Mouse (Mus musculus): ENCODE measurements around the gene Msi1.

The Msi1 gene

DNA sequence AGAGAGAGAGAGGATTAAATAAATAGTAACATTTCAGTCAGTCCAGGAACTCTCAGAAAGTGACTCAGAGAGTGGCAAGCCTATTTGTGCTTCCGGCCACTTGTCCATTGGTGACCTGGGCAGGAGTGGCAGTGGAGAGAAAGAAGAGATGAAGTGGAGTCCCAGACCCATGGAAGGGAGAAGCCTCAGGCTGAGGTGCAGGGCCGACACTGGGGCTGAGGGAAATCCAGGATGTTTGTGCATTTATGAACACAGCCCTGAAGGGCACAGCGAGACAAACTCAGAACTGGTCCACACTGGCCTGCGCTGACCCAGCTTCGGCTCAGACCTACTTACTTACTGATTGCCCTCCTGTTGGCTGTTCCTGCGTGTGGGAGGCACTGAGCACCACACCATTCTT lies 40.4 kb downstream of the Msi1 start:
- DNase-seq (ENCODE audit: low spot score) = no peak

- no peak for DNase-seq (ENCODE audit: low spot score)
These were observed 41.5 kb downstream of the Msi1 start for GRCm38 (mm10) chr5:115470766-115471531.

DNA sequence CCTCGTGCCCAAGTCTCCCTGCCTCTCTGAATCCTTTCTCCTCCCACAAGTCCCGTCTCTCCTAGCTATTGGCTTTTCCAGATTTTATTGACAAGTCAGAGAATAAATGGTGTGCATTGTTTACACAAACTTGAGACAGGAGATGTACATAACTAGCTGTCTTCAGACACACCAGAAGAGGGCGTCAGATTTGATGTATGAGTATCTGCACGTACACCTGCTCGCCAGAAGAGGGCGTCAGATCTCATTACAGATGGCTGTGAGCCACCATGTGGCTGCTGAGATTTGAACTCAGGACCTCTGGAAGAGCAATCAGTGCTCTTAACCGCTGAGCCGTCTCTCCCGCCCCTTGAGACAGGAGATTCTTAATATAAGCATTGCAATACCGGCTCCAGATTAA lies 43.8 kb downstream of the Msi1 start:
- no peak for DNase-seq (ENCODE audit: low spot score)

DNA sequence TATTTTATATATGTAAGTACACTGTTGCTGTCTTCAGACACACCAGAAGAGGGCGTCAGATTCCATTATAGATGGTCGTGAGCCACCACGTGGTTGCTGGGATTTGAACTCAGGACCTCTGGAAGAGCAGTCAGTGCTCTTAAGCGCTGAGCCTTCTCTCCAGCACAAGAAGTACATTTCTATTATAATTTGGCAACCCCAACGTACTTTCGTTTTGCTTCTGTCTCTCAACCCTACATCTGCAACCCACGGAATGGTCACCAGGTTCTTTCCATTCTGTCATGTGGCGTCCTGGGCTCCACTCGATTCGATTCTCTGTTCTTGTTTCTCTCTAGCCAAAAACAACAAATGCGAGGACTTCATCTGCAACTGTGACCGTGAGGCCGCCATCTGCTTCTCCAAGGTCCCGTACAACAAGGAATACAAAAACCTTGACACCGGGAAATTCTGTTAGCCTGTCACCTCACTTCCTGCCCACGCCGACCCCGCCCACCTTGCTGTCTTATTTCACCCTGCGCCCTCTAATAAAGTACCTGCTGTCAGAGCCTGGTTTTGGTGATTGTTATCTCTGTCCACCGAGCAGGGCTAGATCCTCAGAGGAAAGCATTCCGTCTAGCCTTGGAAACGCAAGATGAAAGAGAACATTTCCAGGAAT lies 44.9 kb downstream of the Msi1 start:
- DNase-seq (ENCODE audit: low spot score) = no peak

DNA sequence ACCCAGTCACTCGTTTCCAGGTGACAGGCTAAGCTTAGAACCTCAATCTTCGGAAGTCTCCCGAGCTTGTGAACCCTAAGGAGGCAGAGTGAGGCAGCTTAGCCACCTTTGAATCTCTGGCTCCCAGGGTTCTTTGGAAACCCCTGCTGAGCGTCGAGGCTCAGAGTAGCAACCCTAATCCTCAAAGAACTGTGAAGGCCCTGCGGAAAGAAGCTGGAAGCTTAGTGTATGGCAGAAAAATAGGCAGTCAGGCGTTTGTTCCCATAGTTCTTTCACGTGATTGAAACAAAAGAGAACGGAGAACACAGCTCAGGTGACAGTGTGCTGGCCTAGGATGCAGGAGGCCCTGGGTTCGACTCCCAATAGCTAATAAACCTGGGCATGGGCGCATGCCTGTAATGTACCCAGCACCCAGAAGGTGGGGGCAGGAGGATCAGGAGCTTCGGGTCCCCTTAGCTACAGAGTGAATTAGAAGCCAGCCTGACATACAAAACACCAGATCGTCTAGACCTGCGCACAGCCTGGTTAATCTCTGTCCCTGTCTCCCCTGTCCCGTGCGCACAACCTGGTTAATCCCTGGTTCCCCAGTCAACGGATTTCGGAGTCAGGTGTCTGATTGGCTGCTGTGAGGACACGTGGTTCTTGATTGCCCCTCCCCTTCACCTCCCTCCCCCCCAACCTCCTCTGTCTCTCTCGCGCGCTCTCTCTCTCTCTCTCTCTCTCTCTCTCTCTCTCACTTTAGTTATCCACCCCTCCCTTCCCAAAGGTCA lies 46.1 kb downstream of the Msi1 start:
- no peak for DNase-seq (ENCODE audit: low spot score)

DNA sequence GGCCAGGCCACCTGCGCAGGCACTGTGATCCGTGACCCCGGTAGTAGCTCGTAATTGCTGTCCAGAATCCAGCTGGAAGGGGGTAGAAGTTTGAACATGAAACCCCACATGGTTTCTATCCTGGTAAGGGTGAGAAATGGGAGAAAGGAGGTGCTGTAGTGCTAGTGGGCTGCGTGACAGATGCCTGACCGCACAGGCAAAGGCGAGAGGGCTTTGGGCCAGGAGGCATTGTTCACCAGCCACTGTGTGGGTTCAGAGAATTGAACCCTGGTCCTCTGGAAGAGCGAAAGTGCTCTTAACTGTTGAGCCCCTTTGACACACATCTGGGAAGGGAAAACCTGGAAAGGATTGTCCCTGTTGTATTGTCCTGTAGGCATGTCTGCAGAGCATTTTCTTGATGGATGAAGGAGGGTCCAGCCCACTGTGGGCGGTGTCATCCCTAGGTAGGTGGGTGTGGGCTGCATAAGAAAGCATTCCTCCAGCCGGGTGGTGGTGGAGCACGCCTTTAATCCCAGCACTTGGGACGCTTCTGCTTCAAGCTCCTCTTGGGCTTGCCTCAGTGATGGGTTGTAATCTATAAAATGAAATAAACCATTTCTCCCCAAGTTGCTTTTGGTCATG lies 46.8 kb downstream of the Msi1 start:
- no peak for DNase-seq (ENCODE audit: low spot score)

DNA sequence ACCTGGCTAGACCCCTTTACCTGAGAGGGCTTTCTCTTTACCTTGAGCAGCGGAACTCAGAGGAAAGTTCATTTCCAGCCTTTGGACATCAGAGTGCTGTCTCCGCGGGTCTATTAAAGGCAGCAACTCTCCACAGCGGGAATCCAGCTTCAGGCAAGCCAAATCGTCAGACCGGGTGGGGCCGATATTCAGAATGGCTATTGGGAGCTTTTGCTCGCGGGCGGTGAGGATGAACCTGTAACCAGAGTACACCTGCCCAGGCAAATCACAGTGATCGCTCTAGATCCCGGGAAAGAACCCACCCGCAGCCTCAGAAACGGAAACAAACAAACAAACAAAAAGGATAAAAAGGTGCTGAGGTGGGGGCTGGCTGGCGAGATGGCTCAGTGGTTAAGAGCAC lies 50.2 kb downstream of the Msi1 start:
- DNase-seq (ENCODE audit: low spot score) = no peak

GRCm38 (mm10) chr5:115480101-115480500 lies 50.7 kb downstream of the Msi1 start:
- DNase-seq (ENCODE audit: low spot score) = no peak

GRCm38 (mm10) chr5:115482390-115483265 lies 53.2 kb downstream of the Msi1 start:
- no peak for DNase-seq (ENCODE audit: low spot score)

DNA sequence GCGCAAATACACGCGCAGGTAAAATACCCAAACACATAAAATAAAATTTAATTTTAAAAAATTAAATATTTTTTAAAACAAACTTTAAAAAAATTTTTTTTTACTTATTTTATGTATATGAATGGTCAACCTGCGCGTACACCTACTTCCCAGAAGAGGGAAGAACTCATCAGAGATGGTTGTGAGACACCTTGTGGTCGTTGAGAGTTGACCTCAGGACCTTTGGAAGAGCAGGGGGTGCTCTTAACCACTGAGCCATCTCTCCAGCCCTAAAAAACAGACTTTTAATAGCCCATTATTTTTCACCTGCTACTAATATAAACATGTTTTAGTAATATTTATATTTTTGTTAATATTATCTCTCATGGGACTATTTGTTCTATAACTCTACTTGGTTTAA lies 54.0 kb downstream of the Msi1 start:
- no peak for DNase-seq (ENCODE audit: low spot score)

DNA sequence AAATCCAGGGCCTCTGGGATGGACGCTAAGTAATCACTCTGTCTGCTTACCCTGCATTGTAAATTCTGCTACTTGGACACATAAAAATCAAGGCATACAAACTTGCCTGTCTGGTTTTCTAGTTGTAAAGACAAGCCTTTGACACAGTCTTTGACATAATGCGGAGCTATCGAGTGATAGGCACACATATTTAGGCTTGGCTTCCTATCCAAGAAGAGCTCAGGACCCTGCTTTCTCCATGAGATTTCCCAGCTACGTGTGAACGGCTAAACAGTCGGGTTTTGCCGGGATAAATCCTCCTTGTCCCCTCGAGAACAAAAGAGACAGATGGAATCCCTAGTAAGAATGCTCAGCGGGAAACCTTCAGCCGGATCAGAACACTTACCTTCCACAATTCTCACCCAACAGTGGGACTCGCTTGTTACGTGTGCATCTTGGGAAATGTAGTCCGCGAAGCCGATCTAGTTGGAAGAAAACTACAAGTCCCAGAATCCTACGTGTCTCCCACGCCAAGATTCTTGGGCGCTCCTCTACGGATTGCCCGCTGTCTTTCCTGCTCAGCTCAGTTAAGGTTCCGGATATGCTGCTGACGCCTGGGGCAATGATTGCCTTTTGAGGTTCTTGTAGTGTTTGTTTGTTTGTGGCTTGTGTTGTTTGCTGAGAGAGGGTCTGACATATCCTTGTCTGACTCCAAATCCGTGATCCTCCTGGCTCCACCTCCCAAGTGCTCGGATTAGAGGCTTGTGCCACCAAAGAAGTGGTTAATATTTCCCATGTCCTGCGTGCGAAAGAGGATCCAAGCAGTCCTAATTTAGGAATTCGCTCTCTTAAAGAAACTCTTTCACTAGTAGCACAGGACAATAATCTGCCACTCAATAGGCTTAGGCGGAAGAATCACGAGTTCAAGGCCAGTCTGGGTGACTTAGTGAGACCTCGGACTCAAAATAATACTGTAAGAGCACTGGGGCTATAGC lies 54.8 kb downstream of the Msi1 start, which contains the start of gene Sirt4:
Gene Sirt4 (minus strand): TSS at position 779 of the 974 bp plus-strand sequence.
- DNase-seq (ENCODE audit: low spot score) = peak; percentile 93

GRCm38 (mm10) chr5:115484996-115485395 lies 55.6 kb downstream of the Msi1 start:
- DNase-seq (ENCODE audit: low spot score) = no peak

- DNase-seq (ENCODE audit: low spot score) = no peak
These were observed 56.2 kb downstream of the Msi1 start for GRCm38 (mm10) chr5:115485489-115486205.

- no peak for DNase-seq (ENCODE audit: low spot score)
These were observed 57.3 kb downstream of the Msi1 start for GRCm38 (mm10) chr5:115486726-115487125.

DNA sequence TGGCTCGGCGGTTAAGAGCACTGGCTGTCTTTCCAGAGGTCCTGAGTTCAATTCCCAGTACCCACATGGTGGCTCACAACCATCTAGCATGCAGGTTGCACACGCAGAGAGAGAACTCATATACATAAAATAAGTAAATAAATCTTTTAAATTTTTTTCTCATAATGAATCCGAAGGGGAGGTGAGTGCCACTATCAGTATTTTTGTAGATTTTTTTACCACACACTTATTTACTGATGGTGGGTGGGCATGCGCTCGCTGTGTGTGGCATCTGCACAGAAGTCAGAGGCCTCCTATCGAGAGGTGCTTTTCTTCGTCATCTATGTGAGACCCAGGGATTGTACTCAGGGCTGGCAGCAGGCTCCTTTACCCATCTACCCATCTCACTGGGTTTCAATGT lies 58.0 kb downstream of the Msi1 start:
- no peak for DNase-seq (ENCODE audit: low spot score)

DNA sequence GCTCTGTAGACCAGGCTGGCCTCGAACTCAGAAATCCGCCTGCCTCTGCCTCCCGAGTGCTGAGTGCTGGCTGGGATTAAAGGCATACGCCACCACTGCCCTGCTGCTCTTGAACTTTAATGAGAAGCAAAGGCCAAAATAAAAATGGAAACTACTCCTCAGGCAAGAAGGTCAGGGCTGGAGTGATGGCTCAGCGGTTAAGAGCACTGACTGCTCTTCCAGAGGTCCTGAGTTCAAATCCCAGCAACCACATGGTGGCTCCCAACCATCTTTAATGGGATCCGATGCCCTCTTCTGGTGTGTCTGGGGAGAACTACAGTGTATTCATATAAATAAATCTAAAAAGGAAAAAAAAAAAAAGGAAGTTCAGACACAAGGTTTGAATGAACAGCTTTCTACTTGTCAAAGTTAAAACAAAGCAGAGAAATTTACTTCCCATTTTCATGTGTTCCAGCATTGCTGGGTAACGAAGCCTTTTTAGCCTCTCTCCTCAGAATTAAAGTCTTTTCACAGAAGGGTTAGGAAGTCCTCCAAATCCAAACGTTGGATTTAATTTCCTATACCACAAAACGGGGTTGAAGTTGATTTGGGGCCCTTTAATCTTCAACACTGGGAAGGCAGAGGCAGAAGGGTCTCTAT lies 58.7 kb downstream of the Msi1 start:
- DNase-seq (ENCODE audit: low spot score) = no peak

DNA sequence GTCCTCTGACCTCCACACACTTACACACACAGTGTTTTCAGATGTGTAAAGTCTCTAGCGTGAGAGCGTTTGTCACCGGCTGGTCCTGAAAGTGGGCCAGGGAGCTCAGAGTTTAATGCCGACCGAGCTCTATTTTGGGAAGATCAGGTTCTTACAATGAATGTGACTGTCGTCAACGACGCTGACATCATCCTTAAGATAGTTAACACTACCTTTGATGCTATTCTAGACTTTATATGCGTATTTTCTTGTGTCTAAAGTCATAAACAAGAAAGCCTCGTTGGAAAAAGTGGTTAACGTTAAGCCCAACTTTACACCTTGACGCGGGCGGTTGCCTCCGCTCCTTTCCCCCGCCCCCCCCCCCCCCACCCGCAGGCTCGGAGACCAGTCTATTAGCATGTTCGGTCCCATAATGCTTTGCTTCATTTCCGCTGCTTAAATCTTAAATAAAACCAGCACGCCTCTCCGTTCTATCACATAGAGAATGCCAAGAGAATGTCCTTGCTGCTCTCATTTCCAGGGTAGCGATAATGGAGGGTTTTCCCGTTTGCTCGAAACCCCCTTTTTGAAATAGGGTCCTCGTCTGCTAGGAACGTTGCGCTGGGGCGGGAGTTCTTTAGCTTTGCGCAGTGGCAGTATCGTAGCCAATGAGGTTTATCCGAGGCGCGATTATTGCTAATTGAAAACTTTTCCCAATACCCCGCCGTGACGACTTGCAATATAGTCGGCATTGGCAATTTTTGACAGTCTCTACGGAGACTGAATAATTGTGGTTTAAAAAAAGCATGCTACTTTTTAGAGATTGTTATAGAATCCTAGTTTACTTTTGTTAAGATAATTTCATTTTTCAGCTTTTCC lies 59.7 kb downstream of the Msi1 start:
- DNase-seq (ENCODE audit: low spot score) = peak; percentile 79
